Mouse (Mus musculus) megakaryocyte, embryonic 14.5 days (primary cell): ENCODE data around the gene Meis2.

Experiments used
- FLI1 ChIP-seq: IDR thresholded peaks from 2 replicates; pipeline ENCODE4 v1.6.1; 2012; ENCODE audit warnings: low read length, inconsistent platforms, mixed read lengths
- GATA1 ChIP-seq: IDR thresholded peaks from 3 replicates; pipeline ENCODE4 v1.6.1; 2012; ENCODE audit warnings: mixed read lengths, low read length, inconsistent platforms, borderline replicate concordance

- no peak for TF ChIP-seq GATA1
- no peak for TF ChIP-seq FLI1
Measured at GRCm38 (mm10) chr2:116065570-116066005, at the start of gene Meis2.
